Mouse (Mus musculus): ENCODE measurements around the gene Igfbp7.

Igfbp7 gene

DNA sequence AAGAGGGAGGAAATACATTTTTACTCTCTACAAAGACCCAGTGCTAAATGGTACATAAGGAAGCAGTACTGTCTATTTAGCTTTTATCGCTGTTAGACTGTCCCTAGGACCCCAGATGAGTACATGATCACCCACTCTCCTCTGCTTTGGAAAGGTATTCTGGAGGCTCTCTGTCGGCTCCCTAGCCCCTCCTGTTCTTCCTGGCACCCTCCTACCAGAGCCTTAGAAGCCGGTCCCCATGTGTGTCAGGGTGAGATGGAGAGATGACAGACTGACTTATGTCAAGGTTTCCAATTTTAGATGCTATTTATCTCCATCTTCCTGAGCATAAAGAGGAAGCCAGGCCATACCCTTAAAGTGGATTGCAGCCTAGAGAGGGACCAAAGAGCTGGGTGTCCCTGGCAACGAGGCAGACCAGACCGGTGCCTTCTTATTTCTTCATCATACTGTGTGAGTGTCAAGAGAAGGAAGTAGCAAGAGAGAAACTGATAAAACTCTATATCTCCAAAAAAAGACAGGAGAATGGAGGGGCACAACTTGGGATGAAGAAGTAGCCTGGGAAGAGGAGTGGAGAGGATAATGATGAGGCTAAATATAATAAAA, 2.3 kb downstream of the Igfbp7 start:
- no peak for DNase-seq (ENCODE audit: low read depth, low spot score)

DNA sequence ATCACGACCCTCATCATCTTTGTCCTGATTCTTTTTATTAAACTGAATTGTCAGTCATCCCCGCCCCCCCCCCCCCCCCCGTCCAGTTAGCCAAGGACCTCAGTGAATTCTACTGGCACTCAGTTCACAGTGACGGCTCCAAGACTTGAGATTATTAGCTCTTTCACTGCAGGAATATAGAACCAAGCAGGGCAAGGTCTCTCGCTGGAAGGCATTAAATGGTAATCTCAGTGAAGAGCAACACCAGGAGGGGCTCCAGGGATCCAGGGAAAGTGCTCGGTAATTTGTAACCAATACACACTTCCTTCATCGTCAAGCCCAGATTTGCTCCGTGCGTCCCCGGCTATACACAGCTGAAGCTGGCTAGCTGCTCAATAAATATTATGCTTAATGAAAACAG, 2.9 kb downstream of the Igfbp7 start:
- DNase-seq (ENCODE audit: low read depth, low spot score) = no peak

DNA sequence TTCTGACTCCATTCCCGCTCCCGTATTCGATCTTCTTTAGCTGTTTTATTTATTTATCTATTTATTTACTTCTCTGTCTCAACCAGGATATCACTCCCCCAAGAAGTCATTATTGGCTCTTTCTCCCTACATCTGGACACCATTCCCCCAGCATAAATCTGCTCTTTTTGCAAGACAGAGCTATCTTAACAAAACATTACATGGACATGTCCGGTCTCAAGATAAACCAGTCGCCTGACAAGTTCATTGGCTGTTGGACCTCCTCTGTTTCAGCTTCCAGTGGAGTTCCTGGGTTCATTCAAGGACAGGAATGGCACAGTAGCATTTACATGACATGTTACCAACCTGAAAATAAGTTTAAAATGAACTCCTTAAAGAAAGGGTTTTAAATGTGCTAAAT, 4.9 kb downstream of the Igfbp7 start:
- no peak for DNase-seq (ENCODE audit: low read depth, low spot score)

DNA sequence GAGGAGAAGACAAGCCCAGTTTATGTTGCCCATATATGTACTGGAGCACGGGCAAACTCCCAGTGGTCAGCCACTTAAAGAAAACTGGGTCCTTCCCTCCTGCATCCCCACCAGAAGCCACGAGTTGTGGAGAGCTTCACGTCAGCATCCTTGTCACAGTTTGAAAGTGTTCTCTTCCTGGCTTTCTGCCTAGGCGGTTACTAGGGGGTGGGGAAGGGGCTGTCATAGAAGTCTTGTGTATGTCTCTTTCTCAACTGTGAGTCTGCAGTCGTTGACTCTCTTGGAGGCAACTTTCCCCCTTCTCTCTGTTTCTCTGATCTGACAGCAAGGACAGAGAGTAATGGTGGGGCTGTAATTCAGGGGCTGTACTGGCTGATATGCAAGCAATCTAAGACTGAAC, 5.7 kb downstream of the Igfbp7 start:
- DNase-seq (ENCODE audit: low read depth, low spot score) = no peak

DNA sequence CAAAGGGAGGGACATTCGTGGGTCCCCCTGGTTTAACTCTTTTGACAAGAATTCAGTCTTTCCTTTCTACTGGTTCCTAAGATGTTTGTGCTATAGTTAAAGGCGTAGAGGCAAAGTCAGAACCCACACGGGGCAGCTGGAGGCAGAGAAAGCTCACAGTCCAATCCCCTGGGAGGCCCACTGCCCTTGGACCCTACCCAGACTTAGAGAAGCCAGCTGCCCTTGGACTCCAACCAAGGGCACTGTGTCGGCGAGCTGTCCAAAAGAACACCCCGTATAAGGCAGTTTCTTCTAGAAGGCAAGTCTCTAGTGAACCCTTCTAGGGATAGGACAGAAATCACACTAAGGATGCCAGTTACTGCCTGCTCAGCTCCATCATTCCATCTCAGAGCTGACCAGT, 7.0 kb downstream of the Igfbp7 start:
- DNase-seq (ENCODE audit: low read depth, low spot score) = no peak

DNA sequence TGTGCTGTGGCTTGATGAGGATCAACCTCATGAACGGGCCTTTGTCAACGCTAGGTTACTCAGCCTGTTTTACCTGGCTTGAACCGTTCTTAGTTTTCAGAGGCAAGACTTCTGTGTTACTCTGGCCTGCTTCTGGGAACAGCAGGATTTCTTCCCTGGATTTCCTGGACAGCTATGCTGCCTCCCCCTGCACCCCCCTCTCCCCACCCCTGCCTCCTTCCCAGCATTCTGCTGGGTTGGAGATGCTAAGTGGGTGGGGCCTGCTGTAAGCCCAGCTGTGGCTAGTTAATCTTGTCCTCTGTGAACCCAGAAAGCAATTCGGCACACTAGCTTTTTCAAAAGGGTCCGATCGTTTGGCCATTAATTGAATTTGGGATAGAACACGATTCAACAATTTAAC, 7.7 kb downstream of the Igfbp7 start:
- no peak for DNase-seq (ENCODE audit: low read depth, low spot score)

DNA sequence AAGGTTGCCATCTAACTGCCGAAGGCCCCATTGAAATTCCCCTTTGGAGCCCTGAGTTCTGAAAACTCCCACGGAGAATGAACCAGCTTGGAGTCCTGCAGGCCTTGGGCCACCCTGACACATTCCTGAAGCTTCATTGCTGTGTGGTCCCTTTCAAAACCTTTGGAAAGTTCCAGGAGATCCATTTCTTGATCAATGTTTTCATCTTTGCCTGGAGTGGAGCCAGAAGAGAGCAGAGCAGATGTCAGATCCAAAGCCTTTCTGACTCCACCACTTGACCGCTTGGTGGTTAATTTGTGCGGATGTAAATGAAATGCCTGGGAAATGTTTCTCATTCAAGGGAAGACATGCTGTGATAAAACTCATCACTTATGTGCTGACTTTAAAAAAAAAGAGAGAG, 8.8 kb downstream of the Igfbp7 start:
- no peak for DNase-seq (ENCODE audit: low read depth, low spot score)

DNA sequence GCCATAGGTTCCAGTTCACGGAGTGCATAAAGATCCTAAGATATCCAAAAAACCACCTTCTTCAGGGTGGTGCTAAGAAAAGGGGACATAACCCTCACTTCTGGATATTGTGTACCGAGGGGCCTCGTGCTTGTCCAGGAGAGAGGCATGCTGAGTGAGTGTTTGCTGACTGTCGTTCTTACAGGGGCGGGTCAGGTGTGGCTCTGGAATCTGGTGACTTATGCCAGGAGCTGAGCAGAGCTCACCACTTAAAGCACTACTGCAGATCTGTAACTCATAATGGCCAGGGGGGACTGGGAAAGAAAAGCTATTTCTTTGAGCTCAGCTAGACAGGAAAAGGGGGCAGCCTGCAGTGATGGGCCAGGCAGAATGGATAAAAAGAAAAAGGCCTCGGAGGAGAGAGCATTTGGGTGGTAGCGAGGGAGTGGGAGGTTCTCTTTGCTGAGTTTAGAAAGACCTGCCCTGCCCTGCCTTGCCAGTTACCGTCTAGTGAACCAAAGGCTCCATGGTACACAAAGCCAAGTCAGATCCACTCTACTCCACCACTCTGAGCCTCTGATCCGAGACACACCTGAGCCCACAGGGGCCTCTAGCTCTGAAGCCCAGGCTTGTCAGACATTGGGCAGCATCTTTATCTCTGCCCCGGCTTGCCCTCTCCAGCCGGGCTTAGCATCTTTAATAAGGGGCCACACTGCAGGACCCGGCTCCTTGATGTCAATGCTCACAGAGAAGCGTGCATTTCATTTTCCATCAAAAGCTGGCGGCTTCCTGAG, 9.4 kb downstream of the Igfbp7 start:
- no peak for DNase-seq (ENCODE audit: low read depth, low spot score)

DNA sequence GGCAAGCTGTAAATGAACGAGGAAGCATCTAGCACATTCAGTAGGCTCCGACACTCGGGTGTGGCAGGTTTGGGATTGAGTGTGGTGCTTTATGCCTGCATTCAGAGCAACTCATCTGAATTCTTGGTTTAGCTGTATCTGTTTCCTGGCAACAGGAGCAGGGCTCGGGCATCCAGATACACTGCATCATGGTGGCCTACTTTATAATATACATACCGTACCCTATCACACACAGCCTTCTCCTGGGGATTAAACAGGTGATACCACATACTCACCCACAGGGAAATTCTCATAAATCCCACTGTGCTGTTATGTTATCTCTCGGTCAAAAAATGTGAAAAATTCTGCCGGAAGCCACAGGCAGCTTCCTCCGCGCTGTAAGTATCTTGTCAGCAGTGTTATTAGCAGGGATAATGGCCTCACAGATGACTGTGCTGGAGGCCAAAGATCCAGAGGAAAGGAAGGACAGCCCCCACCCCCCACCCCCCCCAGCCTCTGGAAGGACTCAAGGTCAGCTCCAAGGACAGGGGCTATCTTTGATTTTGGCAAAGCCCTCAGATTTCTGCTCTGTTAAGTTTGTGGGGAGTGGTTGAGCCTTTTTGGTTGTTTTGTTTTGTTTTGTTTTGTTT, 13.7 kb downstream of the Igfbp7 start:
- DNase-seq (ENCODE audit: low read depth, low spot score) = no peak

DNA sequence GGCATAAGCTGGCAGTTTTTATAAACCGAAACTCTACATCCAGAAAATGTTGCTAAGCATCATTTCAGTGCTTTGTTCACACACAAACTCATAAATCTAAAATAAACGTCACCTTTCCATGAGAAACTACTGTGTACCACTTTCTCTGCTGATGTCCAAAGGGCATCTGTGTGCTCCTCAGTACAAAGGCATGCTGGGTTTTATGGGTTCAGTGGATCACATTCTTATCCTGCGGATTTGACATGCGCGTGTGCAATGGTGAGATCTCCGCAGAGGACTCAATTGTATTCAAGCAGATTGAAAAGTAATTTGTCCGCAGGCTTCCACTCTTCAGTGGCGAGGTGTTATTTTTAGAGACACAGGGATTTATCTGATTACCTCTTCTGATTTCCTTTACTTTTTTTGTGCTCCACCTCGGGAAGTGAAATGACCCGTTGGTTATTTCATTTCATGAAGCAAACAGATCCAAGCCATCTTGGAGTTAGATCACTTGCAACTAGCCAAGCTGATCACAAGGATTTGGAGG, 14.7 kb downstream of the Igfbp7 start:
- DNase-seq (ENCODE audit: low read depth, low spot score) = no peak

DNA sequence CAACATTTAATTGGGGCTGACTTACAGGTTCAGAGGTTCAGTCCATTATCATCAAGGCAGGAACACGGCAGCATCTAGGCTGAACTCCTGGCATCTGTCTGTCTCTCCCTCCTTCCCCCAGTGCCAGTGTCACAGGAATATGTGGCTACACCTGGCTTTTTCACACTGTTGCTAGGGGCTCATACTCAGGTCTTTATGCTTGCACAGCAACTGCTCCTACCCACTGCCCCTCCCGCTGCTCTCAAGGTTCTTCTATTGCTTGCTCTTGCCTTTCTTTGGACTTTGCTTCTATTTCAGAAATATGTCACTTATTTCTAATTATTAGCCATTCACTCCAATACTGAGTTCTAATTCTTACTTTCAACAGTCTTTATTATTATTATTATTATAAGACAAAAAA, 17.6 kb downstream of the Igfbp7 start:
- DNase-seq (ENCODE audit: low read depth, low spot score) = no peak

DNA sequence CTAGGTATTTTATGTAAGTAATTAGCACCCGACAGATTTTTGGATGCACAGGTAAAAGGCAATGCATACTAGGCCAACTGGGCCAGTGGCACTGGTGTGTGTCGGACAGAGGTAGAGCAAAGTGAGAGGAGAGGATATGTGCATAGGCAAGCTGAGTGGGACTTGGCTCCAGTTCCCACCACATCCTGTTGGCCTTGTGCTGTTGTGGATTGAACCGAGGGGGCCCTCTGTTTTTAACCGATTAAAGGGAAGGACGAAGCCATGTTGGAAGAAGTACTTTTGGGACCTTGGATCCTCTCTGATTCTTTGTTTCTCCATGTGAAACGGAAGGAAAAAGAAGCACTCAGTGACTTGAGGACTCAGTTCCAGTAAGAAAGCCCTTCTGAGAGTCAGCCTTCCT, 19.5 kb downstream of the Igfbp7 start:
- no peak for DNase-seq (ENCODE audit: low read depth, low spot score)

DNA sequence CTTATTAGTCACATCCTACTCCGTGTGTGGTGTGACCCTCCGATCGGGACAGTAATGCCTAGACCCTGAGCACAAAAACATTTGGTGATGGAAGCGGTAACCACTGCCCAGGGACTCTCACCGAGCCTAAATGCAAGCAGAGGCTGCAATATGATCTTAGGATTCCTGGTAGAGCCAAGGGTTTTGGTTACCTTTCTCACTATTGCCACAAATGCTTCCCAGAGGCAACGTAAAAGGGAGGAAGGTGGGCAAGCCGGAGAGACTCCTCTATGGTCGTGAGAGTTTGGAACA, 20.5 kb downstream of the Igfbp7 start:
- DNase-seq (ENCODE audit: low read depth, low spot score) = no peak

DNA sequence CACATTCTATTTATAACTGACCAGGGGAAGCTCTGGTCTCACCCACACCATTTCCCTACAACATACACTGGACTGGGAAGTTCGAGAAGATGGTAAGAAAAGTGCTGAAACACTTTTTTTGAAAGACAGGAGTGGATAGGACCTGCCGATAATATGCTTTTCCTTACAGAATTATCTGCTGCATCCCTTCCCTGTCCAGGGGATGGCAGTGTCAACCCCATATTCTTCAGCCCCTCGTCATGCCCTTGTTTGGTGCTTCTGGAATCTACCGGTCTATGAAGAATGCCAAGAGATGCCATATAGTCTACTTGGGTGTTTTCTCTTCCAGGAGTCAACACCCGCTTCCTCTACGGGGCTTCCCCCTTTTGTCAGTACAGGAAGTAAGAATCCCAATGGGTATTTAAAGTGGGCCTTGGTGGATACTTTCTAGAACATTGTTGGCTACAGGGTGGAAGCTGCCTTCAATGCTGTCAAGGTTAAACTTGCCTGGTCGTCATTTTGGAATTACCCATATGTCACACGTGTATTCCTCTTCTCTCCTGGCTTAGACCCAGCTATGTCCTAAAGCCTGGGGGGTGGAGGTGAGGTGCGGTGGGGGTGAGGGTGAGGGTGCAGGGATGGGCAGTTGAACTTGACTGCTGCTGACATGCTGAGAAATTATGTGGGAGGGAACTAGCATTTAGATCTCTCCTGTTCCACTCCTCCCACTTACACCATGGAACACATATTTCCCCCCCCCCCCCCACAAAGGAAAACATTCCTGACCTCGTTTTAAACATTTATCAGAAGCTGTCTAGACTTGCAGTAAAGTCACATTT, 21.0 kb downstream of the Igfbp7 start:
- no peak for DNase-seq (ENCODE audit: low read depth, low spot score)

DNA sequence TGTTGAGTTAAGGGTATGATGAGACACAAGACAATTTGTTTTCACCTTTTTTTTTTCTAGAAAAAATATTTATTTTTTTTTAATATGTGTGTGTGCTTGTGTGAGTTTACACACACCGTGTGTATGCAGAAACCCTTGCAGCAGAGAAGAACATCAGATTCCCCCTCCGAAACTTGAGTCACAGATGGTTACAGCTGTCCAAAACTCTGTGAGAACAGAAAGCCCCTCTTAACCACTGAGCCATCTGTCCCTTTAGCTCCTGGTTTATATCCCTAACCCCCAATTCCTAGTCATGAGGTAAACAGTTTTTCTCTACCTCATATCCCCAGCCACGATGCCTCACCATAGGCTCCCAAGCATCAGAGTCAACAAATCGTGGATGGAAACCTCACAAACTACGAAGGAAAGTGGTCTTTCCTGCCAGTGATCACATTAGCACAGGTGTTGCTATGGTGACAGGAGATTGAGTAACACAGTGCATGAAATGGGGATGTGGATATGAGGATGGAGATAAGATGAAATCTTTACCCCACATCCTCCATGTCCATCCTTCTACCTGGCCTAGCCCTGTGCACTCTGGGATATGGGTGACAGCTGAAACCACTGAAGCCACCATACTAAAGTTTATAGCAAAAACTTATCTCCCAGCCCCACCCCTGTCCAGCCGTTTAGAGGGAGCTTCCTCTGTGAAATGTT, 21.8 kb downstream of the Igfbp7 start:
- DNase-seq (ENCODE audit: low read depth, low spot score) = no peak

DNA sequence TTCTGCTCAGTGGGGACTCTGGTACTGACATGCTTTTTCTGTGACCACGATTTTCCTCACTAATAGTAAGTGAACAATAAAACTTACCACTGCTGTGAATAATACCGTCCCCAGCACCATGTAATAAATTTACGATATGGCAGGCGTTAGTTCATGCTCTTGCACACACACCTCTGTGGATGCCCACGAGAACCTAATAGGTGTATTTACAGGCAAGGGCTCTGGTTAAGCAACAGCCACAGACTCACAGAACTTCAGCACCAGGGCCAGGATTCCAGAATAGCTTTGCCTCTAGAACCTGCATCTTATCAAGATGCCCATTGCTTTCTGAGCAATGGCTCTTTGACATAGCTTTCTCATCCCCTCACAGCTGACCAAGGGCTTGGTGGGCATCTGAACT, 22.6 kb downstream of the Igfbp7 start:
- no peak for DNase-seq (ENCODE audit: low read depth, low spot score)

DNA sequence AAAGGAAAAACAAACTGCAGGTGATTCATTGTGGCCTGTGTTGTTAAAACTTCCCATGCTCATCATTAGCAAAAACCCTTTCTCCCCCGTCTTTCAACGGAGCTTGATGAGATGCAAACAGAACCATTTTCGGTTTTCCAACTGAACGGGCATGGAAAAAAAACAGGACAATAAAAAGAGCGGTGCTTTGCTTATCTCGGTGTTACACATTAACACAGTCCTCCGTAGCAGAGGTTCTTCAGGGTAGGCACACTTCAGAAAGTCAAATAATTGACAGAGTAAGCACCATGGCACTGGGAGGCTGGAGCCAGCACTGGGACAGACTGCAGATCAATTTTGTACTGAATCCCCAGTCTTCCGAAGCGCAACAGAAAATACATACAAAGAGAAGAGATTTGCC, 23.1 kb downstream of the Igfbp7 start:
- DNase-seq (ENCODE audit: low read depth, low spot score) = no peak

DNA sequence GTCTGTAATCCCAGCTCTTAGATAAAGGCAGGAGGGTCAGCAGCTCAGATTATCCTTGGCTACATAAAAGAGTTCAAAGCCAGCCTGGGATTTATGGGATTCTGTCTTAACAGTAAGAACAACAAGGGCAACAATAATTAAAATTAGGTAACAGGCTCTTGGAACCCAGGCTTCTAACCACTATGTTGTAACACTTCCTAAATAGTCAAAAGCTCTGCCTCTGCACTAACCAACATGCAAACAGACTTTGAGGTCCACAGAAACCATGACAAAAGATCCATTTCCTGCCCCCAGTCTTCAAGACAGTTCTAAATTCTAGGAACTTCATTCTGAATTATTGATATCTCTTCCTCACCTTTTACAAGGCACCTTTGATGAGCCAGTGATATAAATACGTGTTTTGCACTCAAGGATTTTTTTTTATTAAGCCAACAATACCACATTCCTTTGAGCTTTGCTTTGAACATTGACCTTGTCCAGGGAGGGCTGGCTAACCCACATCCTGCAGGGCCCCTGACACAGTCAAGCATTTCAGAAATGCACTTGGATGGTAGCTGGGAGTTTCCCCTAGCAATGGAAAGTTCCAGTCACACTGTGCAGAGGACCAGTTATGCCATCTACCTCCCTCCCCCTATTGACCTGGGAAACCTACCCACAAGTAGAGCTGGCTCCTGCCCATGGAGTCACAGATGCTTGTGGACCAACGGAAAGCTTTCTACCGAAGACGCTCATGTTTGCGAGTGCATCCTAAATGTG, 23.9 kb downstream of the Igfbp7 start:
- no peak for DNase-seq (ENCODE audit: low read depth, low spot score)

DNA sequence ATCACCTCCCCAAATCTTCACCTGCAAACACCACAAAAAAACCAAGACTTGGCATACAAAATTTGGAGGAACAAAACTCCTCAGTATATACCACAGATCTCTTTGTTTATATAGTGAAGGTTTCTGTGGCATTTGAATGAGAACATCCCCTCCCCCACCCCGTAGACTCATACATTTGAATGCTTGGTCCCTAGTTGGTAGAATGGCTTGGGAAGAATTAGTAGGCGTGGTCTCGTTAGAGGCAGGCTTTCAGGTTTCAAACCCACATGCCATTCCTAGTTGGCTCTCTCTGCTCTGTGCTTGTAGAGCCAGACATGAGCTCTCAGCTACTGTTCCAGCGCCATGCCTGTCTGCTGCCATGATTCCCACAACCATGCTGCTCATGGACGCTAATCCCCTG, 26.2 kb downstream of the Igfbp7 start:
- no peak for DNase-seq (ENCODE audit: low read depth, low spot score)

DNA sequence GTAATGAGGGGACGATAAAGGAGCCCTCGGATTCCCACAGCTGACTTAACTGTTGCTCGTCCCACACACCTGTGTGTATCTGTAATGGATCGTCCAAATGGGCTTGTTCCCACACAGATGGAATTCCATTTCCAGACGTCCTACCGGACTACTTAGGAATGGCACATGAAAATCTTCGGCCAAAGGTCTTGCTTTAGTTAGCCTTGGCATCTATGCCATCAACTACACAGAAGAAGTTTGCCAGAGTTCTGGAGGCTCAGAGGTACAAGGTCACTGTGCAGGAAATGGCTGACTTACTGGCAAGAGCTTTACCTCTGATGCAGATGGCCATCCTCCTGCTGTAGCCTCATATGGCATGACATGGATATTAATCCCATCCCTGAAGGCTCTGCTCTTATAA, 26.6 kb downstream of the Igfbp7 start:
- no peak for DNase-seq (ENCODE audit: low read depth, low spot score)

DNA sequence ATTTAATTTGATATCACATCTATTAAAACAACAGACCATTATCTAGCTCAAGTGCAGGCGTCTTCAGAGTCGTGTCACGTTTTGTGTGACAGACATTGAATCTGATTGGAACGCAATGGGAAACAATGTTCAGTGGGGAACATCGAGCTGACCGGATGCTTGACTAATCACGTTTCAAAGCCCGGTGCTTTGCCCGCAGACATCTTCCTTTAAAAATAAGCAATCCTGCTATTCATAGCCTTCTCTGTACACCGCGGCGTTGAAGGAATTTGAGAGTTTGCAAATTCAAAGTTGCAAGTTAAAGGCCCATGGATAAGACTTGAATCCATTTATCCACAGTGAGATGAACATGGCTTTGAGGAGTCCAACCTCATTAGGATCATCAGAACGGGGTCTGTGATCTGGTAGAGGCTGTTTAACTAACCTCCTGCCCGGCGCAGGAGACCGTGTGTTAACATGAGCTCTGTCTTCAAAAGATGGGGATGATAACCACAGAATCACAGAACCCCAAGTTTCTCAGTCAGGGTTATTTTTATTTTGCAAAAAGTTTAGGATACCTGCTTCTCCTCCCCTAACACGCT, 27.4 kb downstream of the Igfbp7 start:
- no peak for DNase-seq (ENCODE audit: low read depth, low spot score)

All from retina, postnatal 7 days (tissue).